10 mouse cellular contexts compared by ENCODE assay signal in the genomic region with DNA sequence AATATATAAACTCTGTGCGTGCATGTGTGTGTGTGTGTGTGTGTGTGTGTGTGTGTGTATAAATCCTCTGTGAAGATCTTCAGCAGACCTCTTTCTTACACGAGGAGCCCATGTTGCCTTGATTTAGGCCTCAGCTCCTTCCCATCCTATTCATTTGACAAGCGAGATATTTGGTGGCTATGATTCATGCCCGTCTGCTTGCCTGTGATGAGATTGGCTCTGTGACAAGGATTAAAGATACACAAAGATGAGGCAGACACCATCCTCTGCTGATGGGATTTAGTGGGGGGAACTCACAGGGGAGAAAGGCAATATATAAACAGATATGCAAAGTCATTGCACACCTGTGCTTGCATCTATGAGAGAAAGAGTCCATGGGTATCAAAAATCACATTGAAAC.
"Had no signal": no experiment of that assay in that cellular context is flagged by ENCODE, and none has a peak within 500 bp of the region (broad histone marks: within the 10 kb centered on the region; RNA-seq: fewer than 3 reads in every experiment).

No protein-coding gene starts in this region.

- H3K9me3 ChIP-seq: limb, embryonic 12.5 days; midbrain, embryonic 13.5 days; neural tube, embryonic 15.5 days had no signal

- H3K27ac ChIP-seq: limb, embryonic 12.5 days; liver, embryonic 14.5 days; midbrain, embryonic 13.5 days; neural tube, embryonic 15.5 days had no signal

- H3K4me3 ChIP-seq: limb, embryonic 12.5 days; midbrain, embryonic 13.5 days; myocyte; neural tube, embryonic 15.5 days had no signal

- ATAC-seq: midbrain, embryonic 13.5 days had no signal

- H3K4me2 ChIP-seq: limb, embryonic 12.5 days; midbrain, embryonic 13.5 days; neural tube, embryonic 15.5 days had no signal

- H3K4me1 ChIP-seq: limb, embryonic 12.5 days; midbrain, embryonic 13.5 days; neural tube, embryonic 15.5 days had no signal

- H3K36me3 ChIP-seq: limb, embryonic 12.5 days; midbrain, embryonic 13.5 days; neural tube, embryonic 15.5 days had no signal

- H3K9ac ChIP-seq: limb, embryonic 12.5 days; liver, embryonic 14.5 days; midbrain, embryonic 13.5 days; neural tube, embryonic 15.5 days had no signal

- H3K27me3 ChIP-seq: limb, embryonic 12.5 days; midbrain, embryonic 13.5 days; neural tube, embryonic 15.5 days had no signal

- DNase-seq: liver; lung, adult 18-20 months; spleen, adult 18-20 months; thymus, adult 18-20 months; thymus, postnatal 14 days had no signal
